Mouse (Mus musculus): ENCODE measurements around the gene Tfb2m. TPM values are rescaled to one million over a fixed set of nuclear protein-coding genes. Genes with fewer than 3 reads are reported as not detected.

Gene Tfb2m
- polyA plus RNA-seq, 1 experiment from 2014 or later: 36.1 TPM

DNA sequence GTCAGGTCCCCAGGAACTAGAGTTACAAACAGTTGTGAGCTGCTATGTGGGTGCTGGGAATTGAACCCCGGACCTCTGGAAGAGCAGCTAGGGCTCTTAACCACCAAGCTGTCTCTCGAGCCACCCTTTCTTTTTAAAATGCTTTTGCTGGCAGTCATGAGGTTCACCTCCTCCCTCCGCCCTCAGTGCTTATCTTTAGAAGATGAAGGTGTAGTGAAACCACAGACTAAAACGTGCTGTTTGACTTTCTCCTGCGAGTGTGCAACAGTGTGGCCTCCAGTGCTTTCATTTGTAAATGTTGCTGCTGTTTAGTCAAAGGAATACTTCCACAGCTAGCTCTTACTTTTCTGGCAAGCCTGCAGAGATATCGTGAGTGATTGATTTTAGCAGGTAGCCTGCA is 32.6 kb upstream of the Tfb2m start:
- Histone ChIP-seq H3K27me3 (replicated peaks) (no peaks in the 10 kb centered on the region), H3K4me3 (replicated peaks) (no peak overlapping the region), H3K9me3 (no peaks in the 10 kb centered on the region), H3K9ac (no peak overlapping the region), H3K4me1 (replicated peaks) (peaks cover 4% of the 10 kb centered on the region; the same call in 1 of the 2 replicates), H3K4me2 (replicated peaks) (no peak overlapping the region), H3K36me3 (0 out of 2 replicates have a peak, but pooled peaks cover 7% of the 10 kb centered on the region), H3K27ac (no peak overlapping the region)
- WGBS: 58% methylated on average over 6 of the region's 6 CpGs
- no peak for ATAC-seq

DNA sequence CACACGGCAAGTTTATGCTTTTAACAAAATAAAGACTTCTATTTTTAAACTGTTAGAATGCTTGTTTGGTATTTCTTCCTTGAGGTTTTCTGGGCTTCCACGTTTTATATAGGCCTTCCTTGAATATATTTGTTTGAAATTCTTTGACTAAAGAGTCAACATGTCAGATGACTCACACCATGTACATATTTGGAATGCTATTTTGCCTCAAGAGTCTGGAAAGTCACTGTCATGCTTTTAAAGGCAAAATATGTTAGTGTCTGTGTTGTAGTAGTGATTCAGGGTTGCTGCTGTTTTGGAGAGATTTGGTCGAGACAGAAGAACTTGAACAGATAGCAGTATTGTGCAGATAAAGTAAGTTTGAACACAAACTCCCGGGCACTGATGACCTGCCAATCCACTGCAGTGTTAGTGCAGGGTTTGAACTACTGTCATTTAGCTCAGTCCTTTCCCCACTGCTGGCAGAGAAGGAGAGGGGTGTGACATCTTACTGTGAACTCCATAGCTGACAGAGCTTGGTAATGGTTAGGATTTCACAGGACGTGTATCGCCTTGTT is 27.7 kb upstream of the Tfb2m start:
- WGBS: 55% methylated on average over 6 of the region's 6 CpGs

DNA sequence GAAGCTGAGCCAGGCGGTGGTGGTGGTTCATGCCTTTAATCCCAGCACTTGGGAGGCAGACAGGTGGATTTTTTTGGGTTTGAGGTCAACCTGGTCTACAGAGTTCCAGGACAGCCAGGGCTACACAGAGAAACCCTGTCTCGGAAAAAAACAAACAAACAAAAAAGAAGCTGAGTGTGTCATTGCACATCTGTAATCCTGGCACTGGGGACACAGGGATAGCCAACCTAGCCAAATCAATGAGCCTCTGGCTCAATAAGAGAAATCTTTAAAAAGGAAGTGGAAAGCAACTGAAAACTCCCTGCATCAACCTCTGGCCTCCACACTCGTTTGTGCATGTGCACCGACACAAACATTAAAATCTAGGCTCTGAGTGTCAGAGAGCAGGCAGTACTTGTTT is 25.6 kb upstream of the Tfb2m start:
- Histone ChIP-seq H3K27me3 (replicated peaks) (no peaks in the 10 kb centered on the region), H3K4me3 (replicated peaks) (no peak overlapping the region), H3K4me2 (replicated peaks) (no peak overlapping the region), H3K9ac (no peak overlapping the region), H3K9me3 (no peaks in the 10 kb centered on the region), H3K27ac (no peak overlapping the region), H3K36me3 (no peaks in the 10 kb centered on the region), H3K4me1 (replicated peaks) (peaks cover 18% of the 10 kb centered on the region)
- WGBS: 80% methylated on average over 4 of the region's 4 CpGs
- no peak for ATAC-seq

More for the DNA sequence above, 27.7 kb upstream of the Tfb2m start:
- Histone ChIP-seq H3K9ac (no peak overlapping the region), H3K27me3 (replicated peaks) (no peaks in the 10 kb centered on the region), H3K27ac (peak overlapping the region; percentile 55), H3K4me3 (replicated peaks) (no peak overlapping the region), H3K9me3 (no peaks in the 10 kb centered on the region), H3K4me1 (replicated peaks) (peaks cover 10% of the 10 kb centered on the region), H3K36me3 (no peaks in the 10 kb centered on the region), H3K4me2 (replicated peaks) (no peak overlapping the region)
- ATAC-seq: no peak

DNA sequence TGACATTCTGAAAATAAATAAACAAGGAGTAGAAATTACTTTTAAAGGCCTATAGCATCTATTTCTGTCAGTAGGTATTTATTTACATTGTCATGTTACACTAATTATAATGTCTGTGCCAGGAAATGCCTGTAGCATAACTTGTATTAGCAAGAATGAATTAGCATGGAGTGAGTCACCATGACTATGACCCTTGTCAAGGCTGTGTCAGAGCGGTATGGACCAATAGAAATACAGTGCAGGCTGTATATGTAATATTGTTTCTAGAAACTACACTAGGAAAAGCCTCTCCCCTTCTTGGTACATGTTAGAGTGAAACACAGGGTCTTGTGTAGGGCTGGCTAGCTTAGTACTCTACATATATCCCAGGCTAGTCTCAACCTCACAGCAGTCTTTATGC is 24.4 kb upstream of the Tfb2m start:
- WGBS: 83% methylated on average over 1 of the region's 1 CpGs
- Histone ChIP-seq H3K4me1 (replicated peaks) (peaks cover 18% of the 10 kb centered on the region), H3K4me2 (replicated peaks) (no peak overlapping the region), H3K36me3 (no peaks in the 10 kb centered on the region), H3K9me3 (no peaks in the 10 kb centered on the region), H3K4me3 (replicated peaks) (no peak overlapping the region), H3K9ac (no peak overlapping the region), H3K27ac (no peak overlapping the region), H3K27me3 (replicated peaks) (no peaks in the 10 kb centered on the region)
- no peak for ATAC-seq

DNA sequence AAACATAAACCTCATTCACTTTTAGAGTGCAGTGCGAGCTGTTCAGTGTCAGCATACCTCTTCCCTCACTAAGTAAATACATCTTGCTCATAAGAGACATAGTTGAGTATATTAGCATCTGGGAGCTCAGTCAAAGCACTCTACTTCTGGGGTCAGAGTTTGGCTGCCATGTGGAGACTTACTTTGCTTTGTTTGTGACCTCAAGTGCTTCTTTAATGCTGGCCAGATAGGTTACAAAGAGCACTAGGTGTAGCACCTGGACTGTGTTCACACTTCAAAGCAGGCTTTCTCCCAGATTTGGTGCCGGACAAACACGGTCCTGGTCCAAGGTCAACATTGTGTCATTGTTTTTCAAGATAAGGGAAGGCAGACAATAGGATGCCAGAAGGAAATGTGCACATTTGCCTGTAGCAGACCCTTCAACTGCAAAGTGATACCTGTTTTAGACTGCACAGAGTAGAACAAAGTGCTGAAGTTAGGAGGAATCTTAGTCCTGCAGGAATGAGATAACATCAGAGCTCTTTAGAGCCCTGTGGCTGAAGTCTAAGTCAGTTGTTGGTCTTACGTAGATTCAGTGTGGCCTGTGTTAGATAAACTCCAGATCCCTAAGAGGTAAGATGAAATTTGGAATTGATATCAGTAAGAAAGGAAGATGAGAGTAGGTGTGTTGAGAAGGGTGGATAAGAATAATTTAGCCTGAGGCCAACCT is 22.8 kb upstream of the Tfb2m start:
- H3K4me2 ChIP-seq (replicated peaks): no peak overlapping the region
- peaks cover 15% of the 10 kb centered on the region for H3K4me1 ChIP-seq (replicated peaks)
- no peaks in the 10 kb centered on the region for H3K9me3 ChIP-seq
- no peak for ATAC-seq
- no peak overlapping the region for H3K4me3 ChIP-seq (replicated peaks)
- no peak overlapping the region for H3K27ac ChIP-seq
- H3K36me3 ChIP-seq: no peaks in the 10 kb centered on the region
- H3K27me3 ChIP-seq (replicated peaks): no peaks in the 10 kb centered on the region
- 34% methylated on average over 4 of the region's 4 CpGs for WGBS
- H3K9ac ChIP-seq: no peak overlapping the region

DNA sequence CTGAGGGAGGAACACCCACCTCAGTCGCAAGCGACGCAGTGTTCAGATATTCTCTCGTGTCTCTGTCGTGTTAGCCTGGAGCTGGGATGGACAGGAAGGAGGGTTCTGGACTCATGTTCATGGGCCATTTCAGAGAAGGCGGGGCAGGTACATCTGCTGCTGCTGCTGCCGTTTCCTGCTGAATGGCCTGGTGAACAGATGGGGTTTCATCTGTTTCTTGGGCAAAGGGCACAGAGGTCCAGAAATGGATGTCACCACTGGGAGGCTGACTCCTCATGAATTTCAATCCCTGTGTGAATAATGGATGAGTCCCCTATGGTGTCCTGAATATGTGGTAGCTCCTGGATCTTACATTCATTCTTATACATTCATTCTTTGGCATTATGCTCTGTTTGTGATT is 21.5 kb upstream of the Tfb2m start:
- Histone ChIP-seq H3K27me3 (replicated peaks) (no peaks in the 10 kb centered on the region), H3K27ac (no peak overlapping the region), H3K4me1 (replicated peaks) (peaks cover 14% of the 10 kb centered on the region), H3K9ac (no peak overlapping the region), H3K36me3 (no peaks in the 10 kb centered on the region), H3K4me3 (replicated peaks) (no peak overlapping the region), H3K9me3 (no peaks in the 10 kb centered on the region), H3K4me2 (replicated peaks) (no peak overlapping the region)
- 0 out of 2 replicates have a peak, but pooled peaks have one; percentile 25 for ATAC-seq
- WGBS: 58% methylated on average over 7 of the region's 7 CpGs

DNA sequence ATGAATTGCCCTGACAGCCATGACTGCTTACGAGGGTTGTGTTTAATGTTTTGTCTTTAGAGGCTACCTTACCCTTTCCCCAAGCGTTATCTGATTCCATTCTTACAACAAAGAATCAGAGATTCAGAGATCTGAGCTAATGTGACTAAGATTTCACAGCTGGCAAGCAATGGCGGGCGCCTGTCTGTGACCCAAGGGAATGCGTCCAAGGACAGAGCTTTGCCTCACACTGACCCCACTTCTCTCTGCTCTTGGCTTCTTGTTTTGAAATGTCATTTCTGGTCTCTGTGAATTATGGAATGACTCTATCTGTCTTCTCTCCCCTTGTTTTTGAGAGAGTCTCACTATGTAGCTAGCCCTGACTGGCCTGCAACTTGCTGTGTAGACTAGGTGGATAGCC is 17.9 kb upstream of the Tfb2m start:
- H3K9ac ChIP-seq: no peak overlapping the region
- no peak for ATAC-seq
- no peak overlapping the region for H3K27ac ChIP-seq

DNA sequence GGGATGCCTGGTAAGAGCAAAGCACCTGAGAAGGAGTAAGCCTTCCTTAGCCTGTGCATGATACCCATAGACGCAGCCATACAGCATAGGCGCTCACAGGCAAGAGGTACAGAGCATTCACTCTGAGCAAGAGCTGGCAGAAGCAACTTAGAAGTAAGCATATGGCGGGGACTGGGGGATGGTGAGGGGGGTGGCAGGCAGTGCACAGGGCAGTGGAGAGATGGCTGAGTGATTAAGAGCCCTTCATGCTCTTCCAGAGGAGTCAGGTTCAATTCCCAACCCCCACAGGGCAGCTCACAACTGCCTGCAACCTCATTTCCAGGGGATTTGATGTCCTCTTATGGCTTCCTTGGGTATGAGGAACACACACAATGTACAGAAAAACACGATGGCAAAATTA is 17.1 kb upstream of the Tfb2m start:
- no peak overlapping the region for H3K9ac ChIP-seq
- no peak overlapping the region for H3K4me2 ChIP-seq (replicated peaks)
- no peaks in the 10 kb centered on the region for H3K36me3 ChIP-seq
- H3K4me1 ChIP-seq (replicated peaks): peaks cover 7% of the 10 kb centered on the region; the same call in 1 of the 2 replicates
- no peak for ATAC-seq
- no peaks in the 10 kb centered on the region for H3K9me3 ChIP-seq
- no peaks in the 10 kb centered on the region for H3K27me3 ChIP-seq (replicated peaks)
- H3K27ac ChIP-seq: no peak overlapping the region
- H3K4me3 ChIP-seq (replicated peaks): no peak overlapping the region
- WGBS: 88% methylated on average over 4 of the region's 4 CpGs

More for the DNA sequence above, 17.9 kb upstream of the Tfb2m start:
- H3K27me3 ChIP-seq (replicated peaks): no peaks in the 10 kb centered on the region
- no peak overlapping the region for H3K4me2 ChIP-seq (replicated peaks)
- 75% methylated on average over 5 of the region's 5 CpGs for WGBS
- no peaks in the 10 kb centered on the region for H3K36me3 ChIP-seq
- no peak overlapping the region for H3K4me3 ChIP-seq (replicated peaks)
- no peaks in the 10 kb centered on the region for H3K9me3 ChIP-seq
- H3K4me1 ChIP-seq (replicated peaks): peaks cover 11% of the 10 kb centered on the region

DNA sequence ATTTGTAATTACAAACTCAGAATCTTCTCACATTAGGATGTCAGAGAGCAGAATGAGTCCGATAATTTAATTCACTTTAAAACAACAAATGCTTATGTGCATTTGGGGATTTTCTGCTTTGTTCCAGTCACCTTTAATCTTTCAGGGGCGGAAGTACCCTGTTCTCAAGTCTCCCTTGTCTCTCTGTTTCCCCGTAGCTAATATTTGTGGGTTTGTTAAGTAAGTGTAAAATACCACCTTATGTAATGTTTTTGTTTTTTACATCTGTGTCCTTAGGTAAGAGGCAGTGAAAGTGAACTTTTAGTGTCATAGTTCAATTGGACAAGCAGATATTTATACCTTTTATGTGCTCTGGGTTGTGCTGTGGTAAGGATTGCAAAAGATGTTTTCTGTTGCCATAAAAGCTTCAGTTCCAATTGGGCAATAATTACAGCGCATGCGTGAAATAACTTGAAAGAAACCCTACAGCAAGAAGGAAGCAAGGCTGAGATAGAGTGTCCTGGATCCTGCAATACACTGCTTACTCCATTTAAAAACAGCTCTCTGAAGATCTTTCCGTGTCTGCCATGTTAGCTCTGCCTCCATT is 14.9 kb upstream of the Tfb2m start:
- no peak overlapping the region for H3K9ac ChIP-seq
- ATAC-seq: no peak
- 85% methylated on average over 6 of the region's 6 CpGs for WGBS

DNA sequence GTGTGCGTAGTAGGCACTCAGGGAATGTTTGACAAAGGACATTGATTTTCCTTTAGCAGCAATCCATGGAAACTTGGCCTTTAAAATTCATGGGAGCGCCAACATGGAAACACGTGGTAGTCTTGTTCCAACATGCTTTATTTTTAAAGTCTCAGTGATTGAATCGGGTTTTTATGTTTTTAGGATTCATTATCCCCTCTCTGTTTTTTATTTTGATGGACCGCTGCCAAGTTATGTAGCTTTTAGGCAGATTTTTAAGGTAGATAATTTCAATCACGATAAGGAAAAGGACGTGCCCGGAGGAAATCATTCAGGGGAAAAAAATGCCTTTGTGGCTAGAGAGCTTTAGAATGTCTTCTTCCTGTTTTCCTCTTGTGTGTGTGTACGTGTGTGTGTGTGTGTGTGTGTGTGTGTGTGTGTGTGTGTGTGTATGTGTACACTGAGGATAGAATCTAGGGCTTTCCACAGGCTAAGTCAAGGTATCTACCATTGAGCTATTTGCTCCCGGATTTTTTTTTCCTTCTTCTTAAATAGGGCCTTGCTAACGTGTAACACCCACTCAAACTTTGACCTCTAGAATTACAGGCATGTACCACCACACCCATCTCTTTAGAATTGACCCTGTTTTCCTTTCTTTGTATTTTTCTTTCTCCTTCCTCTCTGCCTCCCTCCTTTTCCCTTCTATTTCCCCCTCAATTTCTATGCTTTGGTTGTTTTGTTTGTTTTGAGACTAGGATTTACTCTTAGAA is 13.6 kb upstream of the Tfb2m start:
- Histone ChIP-seq H3K27ac (no peak overlapping the region), H3K27me3 (replicated peaks) (no peaks in the 10 kb centered on the region), H3K36me3 (no peaks in the 10 kb centered on the region), H3K4me1 (replicated peaks) (no peaks in the 10 kb centered on the region), H3K9ac (no peak overlapping the region), H3K4me2 (replicated peaks) (no peak overlapping the region), H3K4me3 (replicated peaks) (no peak overlapping the region), H3K9me3 (no peaks in the 10 kb centered on the region)
- ATAC-seq: peak; percentile 64
- WGBS: 76% methylated on average over 11 of the region's 11 CpGs

More for the DNA sequence above, 14.9 kb upstream of the Tfb2m start:
- H3K4me2 ChIP-seq (replicated peaks): no peak overlapping the region
- no peaks in the 10 kb centered on the region for H3K9me3 ChIP-seq
- no peak overlapping the region for H3K4me3 ChIP-seq (replicated peaks)
- no peak overlapping the region for H3K27ac ChIP-seq
- no peaks in the 10 kb centered on the region for H3K4me1 ChIP-seq (replicated peaks)
- H3K36me3 ChIP-seq: no peaks in the 10 kb centered on the region
- H3K27me3 ChIP-seq (replicated peaks): no peaks in the 10 kb centered on the region

DNA sequence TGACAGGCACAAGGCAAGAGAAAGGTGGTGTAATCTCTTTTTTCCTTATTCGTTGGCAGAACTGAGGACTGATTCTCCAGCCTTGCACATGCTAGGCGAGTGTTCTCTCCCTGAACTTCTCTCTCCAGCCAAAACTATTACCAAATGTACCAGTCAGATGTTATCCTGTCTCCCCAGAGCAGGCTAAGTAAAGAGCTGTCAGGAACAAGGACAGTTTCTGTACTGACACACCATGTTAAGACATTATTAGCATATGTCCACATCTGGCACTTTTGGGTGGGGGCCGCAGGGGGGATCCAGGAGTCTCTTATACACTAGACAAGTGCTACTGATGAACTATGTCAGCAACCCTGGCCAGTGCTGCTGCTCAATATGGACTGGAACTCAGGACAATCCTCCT is 10.9 kb upstream of the Tfb2m start:
- Histone ChIP-seq H3K4me3 (replicated peaks) (no peak overlapping the region), H3K27me3 (replicated peaks) (no peaks in the 10 kb centered on the region), H3K9ac (no peak overlapping the region), H3K9me3 (no peaks in the 10 kb centered on the region), H3K4me2 (replicated peaks) (no peak overlapping the region), H3K4me1 (replicated peaks) (no peaks in the 10 kb centered on the region), H3K27ac (no peak overlapping the region), H3K36me3 (no peaks in the 10 kb centered on the region)
- 85% methylated on average over 3 of the region's 3 CpGs for WGBS
- no peak for ATAC-seq

DNA sequence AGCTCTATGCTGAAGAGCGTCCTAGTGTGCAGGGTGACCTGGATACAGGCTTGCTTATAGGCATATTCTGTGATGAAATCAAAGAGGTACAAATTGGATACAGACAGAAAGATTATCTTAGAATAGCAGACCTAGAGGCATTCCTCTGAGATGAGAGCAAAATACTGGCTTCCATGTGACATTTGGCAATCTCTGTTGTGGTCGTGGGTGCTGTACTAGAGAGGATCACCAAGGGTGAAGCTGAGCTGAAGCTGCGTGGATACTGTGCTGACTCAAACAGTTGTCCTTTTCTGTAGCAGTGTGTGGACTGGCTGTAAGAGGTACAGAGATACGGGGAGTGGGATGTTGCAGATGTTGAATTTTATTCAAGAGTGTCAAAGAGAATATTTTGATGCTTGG is 7.9 kb upstream of the Tfb2m start:
- Histone ChIP-seq H3K9me3 (no peaks in the 10 kb centered on the region), H3K4me1 (replicated peaks) (no peaks in the 10 kb centered on the region), H3K4me3 (replicated peaks) (no peak overlapping the region), H3K36me3 (no peaks in the 10 kb centered on the region), H3K27me3 (replicated peaks) (no peaks in the 10 kb centered on the region), H3K27ac (no peak overlapping the region), H3K4me2 (replicated peaks) (no peak overlapping the region), H3K9ac (no peak overlapping the region)
- 79% methylated on average over 4 of the region's 4 CpGs for WGBS
- ATAC-seq: no peak
